Mouse (Mus musculus) kidney, embryonic 15.5 days (tissue): Measurements from ENCODE around the gene Borcs6. TPM values are rescaled to one million over a fixed set of nuclear protein-coding genes. Genes with fewer than 3 reads are reported as not detected.
A peak's percentile ranks its signal among the peaks of the same experiment; 100 is the strongest.

Experiments used
- ATAC-seq: fragments of 200-750 bp; cut with Nextera tagmentation; replicated peaks from 2 replicates; pipeline ENCODE4 v1.8.0; 2017; ENCODE audit warnings: moderate TSS enrichment; ENCODE audit not compliant: low FRiP score
- H3K27ac ChIP-seq: fragments of 300-500 bp; sonication (generic); 2 replicates; pipeline ENCODE4 v1.5.1; 2015; ENCODE audit warnings: mild to moderate bottlenecking, inconsistent platforms
- H3K27me3 ChIP-seq: fragments of 300-500 bp; sonication (generic); 2 replicates; pipeline ENCODE4 v1.6.1; 2015; ENCODE audit warnings: inconsistent platforms
- H3K36me3 ChIP-seq: fragments of 300-500 bp; sonication (generic); 2 replicates; pipeline ENCODE4 v1.6.1; 2015; ENCODE audit warnings: inconsistent platforms
- H3K4me1 ChIP-seq: fragments of 300-500 bp; sonication (generic); 2 replicates; pipeline ENCODE4 v1.6.1; 2015; ENCODE audit warnings: inconsistent platforms
- H3K4me2 ChIP-seq: fragments of 300-500 bp; sonication (generic); 2 replicates; pipeline ENCODE4 v1.6.1; 2015; ENCODE audit warnings: moderate library complexity, mild to moderate bottlenecking, inconsistent platforms
- H3K4me3 ChIP-seq: fragments of 300-500 bp; sonication (generic); replicated peaks from 2 replicates; pipeline ENCODE4 v1.5.1; 2015; ENCODE audit warnings: mild to moderate bottlenecking, inconsistent platforms
- H3K9ac ChIP-seq: fragments of 300-500 bp; sonication (generic); 2 replicates; pipeline ENCODE4 v1.6.1; 2015; ENCODE audit warnings: mild to moderate bottlenecking, inconsistent platforms
- H3K9me3 ChIP-seq: fragments of 300-500 bp; sonication (generic); replicated peaks from 2 replicates; pipeline ENCODE4 v1.6.1; 2016; ENCODE audit warnings: inconsistent platforms
- WGBS: fragments of 180-500 bp; shearing (Covaris S2); methylation state at CpG from one replicate; pipeline ENCODE4 v1.1.7; 2015; ENCODE audit warnings: mixed read lengths; 5-methylcytosine and 5-hydroxymethylcytosine counted together
- polyA plus RNA-seq: library from polyadenylated mRNA; unstranded; fragments of >200 nt; fragmentation: Nextera tagmentation; extraction: Ambion mirVana; gene quantifications from 2 replicates; pipeline ENCODE4 v1.2.1, GENCODE M21; 2015

Gene Borcs6
- polyA plus RNA-seq, 1 experiment from 2014 or later, result 8.7 TPM

GRCm38 (mm10) chr11:69052824-69053421 lies 6.6 kb upstream of the Borcs6 start:
- Histone ChIP-seq H3K27me3 (no peaks in the 10 kb centered on the region), H3K9me3 (no peaks in the 10 kb centered on the region), H3K4me1 (peaks cover 14% of the 10 kb centered on the region), H3K27ac (no peak overlapping the region), H3K4me2 (no peak overlapping the region), H3K9ac (no peak overlapping the region), H3K36me3 (peaks cover 60% of the 10 kb centered on the region), H3K4me3 (no peak overlapping the region)
- ATAC-seq, result no peak
- WGBS, result 64% methylated on average over 2 of the region's 2 CpGs

- ATAC-seq, result no peak
- Histone ChIP-seq H3K9me3 (no peaks in the 10 kb centered on the region), H3K27ac (no peak overlapping the region), H3K9ac (no peak overlapping the region), H3K4me1 (peaks cover 17% of the 10 kb centered on the region), H3K36me3 (peaks cover 51% of the 10 kb centered on the region), H3K4me2 (no peak overlapping the region), H3K4me3 (no peak overlapping the region), H3K27me3 (no peaks in the 10 kb centered on the region)
- 70% methylated on average over 3 of the region's 3 CpGs for WGBS
These were observed 5.7 kb upstream of the Borcs6 start for GRCm38 (mm10) chr11:69053848-69054247.

- 80% methylated on average over 2 of the region's 2 CpGs for WGBS
- Histone ChIP-seq H3K4me1 (peaks cover 32% of the 10 kb centered on the region), H3K9me3 (no peaks in the 10 kb centered on the region), H3K27me3 (no peaks in the 10 kb centered on the region), H3K4me2 (peak overlapping the region; percentile 91), H3K4me3 (peak overlapping the region; percentile 95), H3K36me3 (peaks cover 12% of the 10 kb centered on the region), H3K27ac (peak overlapping the region; percentile 91; the same call in 1 of the 2 replicates), H3K9ac (peak overlapping the region; percentile 67)
- ATAC-seq, result no peak
These were observed 1.3 kb upstream of the Borcs6 start for GRCm38 (mm10) chr11:69058265-69058664.

GRCm38 (mm10) chr11:69058729-69059356 lies 674 bp upstream of the Borcs6 start:
- H3K4me3 ChIP-seq, result peak overlapping the region; percentile 95
- H3K4me1 ChIP-seq, result peaks cover 32% of the 10 kb centered on the region
- peaks cover 6% of the 10 kb centered on the region for H3K36me3 ChIP-seq
- H3K27ac ChIP-seq, result peak overlapping the region; percentile 91
- WGBS, result under 1% methylated on average over 19 of the region's 19 CpGs
- no peaks in the 10 kb centered on the region for H3K9me3 ChIP-seq
- H3K9ac ChIP-seq, result peak overlapping the region; percentile 67
- H3K27me3 ChIP-seq, result no peaks in the 10 kb centered on the region
- ATAC-seq, result peak; percentile 1; the same call in 1 of the 2 replicates
- peak overlapping the region; percentile 91 for H3K4me2 ChIP-seq

- Histone ChIP-seq H3K9ac (peak overlapping the region; percentile 90), H3K4me1 (peaks cover 42% of the 10 kb centered on the region), H3K4me2 (peak overlapping the region; percentile 91), H3K27me3 (no peaks in the 10 kb centered on the region), H3K27ac (peak overlapping the region; percentile 91), H3K36me3 (no peaks in the 10 kb centered on the region), H3K4me3 (peak overlapping the region; percentile 95), H3K9me3 (no peaks in the 10 kb centered on the region)
- whole genome bisulfite sequencing, result under 1% methylated on average over 49 of the region's 49 CpGs
- ATAC-seq, result peak; percentile 10
These were observed 476 bp downstream of the Borcs6 start for GRCm38 (mm10) chr11:69059975-69060411.

- no peaks in the 10 kb centered on the region for H3K36me3 ChIP-seq
- H3K4me1 ChIP-seq, result peaks cover 43% of the 10 kb centered on the region
- under 1% methylated on average over 40 of the region's 40 CpGs for WGBS
- H3K4me2 ChIP-seq, result peak overlapping the region; percentile 91
- peak overlapping the region; percentile 91 for H3K27ac ChIP-seq
- H3K9me3 ChIP-seq, result no peaks in the 10 kb centered on the region
- ATAC-seq, result no peak
- peak overlapping the region; percentile 90 for H3K9ac ChIP-seq
- H3K4me3 ChIP-seq, result peak overlapping the region; percentile 95
- H3K27me3 ChIP-seq, result no peaks in the 10 kb centered on the region
These were observed 1.1 kb downstream of the Borcs6 start for GRCm38 (mm10) chr11:69060448-69061254.

GRCm38 (mm10) chr11:69061255-69061912 lies 1.9 kb downstream of the Borcs6 start:
- H3K9ac ChIP-seq, result peak overlapping the region; percentile 90
- no peak for ATAC-seq
- H3K27me3 ChIP-seq, result no peaks in the 10 kb centered on the region
- H3K4me1 ChIP-seq, result peaks cover 50% of the 10 kb centered on the region
- peak overlapping the region; percentile 91; the same call in 1 of the 2 replicates for H3K27ac ChIP-seq
- H3K36me3 ChIP-seq, result no peaks in the 10 kb centered on the region
- peak overlapping the region; percentile 91 for H3K4me2 ChIP-seq
- WGBS, result 7% methylated on average over 17 of the region's 17 CpGs
- no peaks in the 10 kb centered on the region for H3K9me3 ChIP-seq
- H3K4me3 ChIP-seq, result peak overlapping the region; percentile 95

- H3K27ac ChIP-seq, result peak overlapping the region; percentile 92
- under 1% methylated on average over 17 of the region's 17 CpGs for WGBS
- no peaks in the 10 kb centered on the region for H3K36me3 ChIP-seq
- H3K4me1 ChIP-seq, result peaks cover 58% of the 10 kb centered on the region
- no peaks in the 10 kb centered on the region for H3K27me3 ChIP-seq
- peak overlapping the region; percentile 90 for H3K9ac ChIP-seq
- no peaks in the 10 kb centered on the region for H3K9me3 ChIP-seq
- no peak for ATAC-seq
- H3K4me3 ChIP-seq, result peak overlapping the region; percentile 95
- H3K4me2 ChIP-seq, result peak overlapping the region; percentile 91
These were observed 2.8 kb downstream of the Borcs6 start for GRCm38 (mm10) chr11:69062194-69062760.

GRCm38 (mm10) chr11:69062761-69063224 lies 3.3 kb downstream of the Borcs6 start:
- no peaks in the 10 kb centered on the region for H3K36me3 ChIP-seq
- peak overlapping the region; percentile 95 for H3K4me3 ChIP-seq
- H3K9me3 ChIP-seq, result no peaks in the 10 kb centered on the region
- peak; percentile 59 for ATAC-seq
- peaks cover 62% of the 10 kb centered on the region for H3K4me1 ChIP-seq
- WGBS, result 0% methylated on average over 19 of the region's 19 CpGs
- H3K4me2 ChIP-seq, result peak overlapping the region; percentile 91
- 0 out of 2 replicates have a peak overlapping the region, but pooled peaks have one; percentile 48 for H3K9ac ChIP-seq
- H3K27me3 ChIP-seq, result no peaks in the 10 kb centered on the region
- H3K27ac ChIP-seq, result peak overlapping the region; percentile 92

- no peak for ATAC-seq
- Histone ChIP-seq H3K4me1 (peaks cover 54% of the 10 kb centered on the region), H3K4me3 (peak overlapping the region; percentile 95), H3K4me2 (peak overlapping the region; percentile 91), H3K27ac (peak overlapping the region; percentile 92), H3K9ac (peak overlapping the region; percentile 68), H3K36me3 (no peaks in the 10 kb centered on the region), H3K27me3 (no peaks in the 10 kb centered on the region), H3K9me3 (no peaks in the 10 kb centered on the region)
- WGBS, result under 1% methylated on average over 31 of the region's 31 CpGs
These were observed 4.1 kb downstream of the Borcs6 start for GRCm38 (mm10) chr11:69063413-69064201.
